Mouse (Mus musculus) hindbrain, embryonic 16.5 days (tissue): Measurements from ENCODE around the gene Tmem88. TPM values are rescaled to one million over a fixed set of nuclear protein-coding genes. Genes with fewer than 3 reads are reported as not detected.
A peak's percentile ranks its signal among the peaks of the same experiment; 100 is the strongest.

Experiments used
- ATAC-seq: fragments of 200-750 bp; cut with Nextera tagmentation; 2 replicates; pipeline ENCODE4 v1.8.0; 2017; ENCODE audit warnings: moderate TSS enrichment, moderate library complexity
- H3K27ac ChIP-seq: fragments of 300-500 bp; sonication (generic); 2 replicates; pipeline ENCODE4 v1.5.1; 2014; ENCODE audit warnings: low read depth, mild to moderate bottlenecking, control low read depth, low read length, moderate library complexity
- H3K27me3 ChIP-seq: fragments of 300-500 bp; sonication (generic); replicated peaks from 2 replicates; pipeline ENCODE4 v1.6.1; 2014; ENCODE audit warnings: low read length; ENCODE audit not compliant: control insufficient read depth, insufficient read depth
- H3K36me3 ChIP-seq: fragments of 300-500 bp; sonication (generic); 2 replicates; pipeline ENCODE4 v1.6.1; 2014; ENCODE audit warnings: mild to moderate bottlenecking, low read length, moderate library complexity, mixed read lengths; ENCODE audit not compliant: control insufficient read depth, insufficient read depth
- H3K4me1 ChIP-seq: fragments of 300-500 bp; sonication (generic); 2 replicates; pipeline ENCODE4 v1.6.1; 2014; ENCODE audit warnings: low read depth, low read length; ENCODE audit not compliant: control insufficient read depth, insufficient read depth
- H3K4me2 ChIP-seq: fragments of 300-500 bp; sonication (generic); 2 replicates; pipeline ENCODE4 v1.6.1; 2014; ENCODE audit warnings: mild to moderate bottlenecking, low read length, control low read depth, moderate library complexity
- H3K4me3 ChIP-seq: fragments of 300-500 bp; sonication (generic); 2 replicates; pipeline ENCODE4 v1.5.1; 2014; ENCODE audit warnings: mild to moderate bottlenecking, low read length, control low read depth, moderate library complexity
- H3K9ac ChIP-seq: fragments of 300-500 bp; sonication (generic); 2 replicates; pipeline ENCODE4 v1.6.1; 2014; ENCODE audit warnings: low read depth, mild to moderate bottlenecking, control low read depth, low read length, moderate library complexity
- H3K9me3 ChIP-seq: fragments of 300-500 bp; sonication (generic); 2 replicates; pipeline ENCODE4 v1.6.1; 2014; ENCODE audit warnings: mild to moderate bottlenecking, low read length, moderate library complexity; ENCODE audit not compliant: control insufficient read depth
- WGBS: fragments of 180-500 bp; shearing (Covaris S2); extraction: QIAGEN DNeasy Blood & Tissue Kit; methylation state at CpG from one replicate; pipeline ENCODE4 v1.1.7; 2014; 5-methylcytosine and 5-hydroxymethylcytosine counted together
- polyA plus RNA-seq: library from polyadenylated mRNA; unstranded; fragments of >200 nt; fragmentation: Nextera tagmentation; extraction: Ambion mirVana; gene quantifications from 2 replicates; pipeline ENCODE4 v1.2.1, GENCODE M21; 2015

Gene Tmem88
- polyA plus RNA-seq, 1 experiment from 2014 or later, result 8.9 TPM

DNA sequence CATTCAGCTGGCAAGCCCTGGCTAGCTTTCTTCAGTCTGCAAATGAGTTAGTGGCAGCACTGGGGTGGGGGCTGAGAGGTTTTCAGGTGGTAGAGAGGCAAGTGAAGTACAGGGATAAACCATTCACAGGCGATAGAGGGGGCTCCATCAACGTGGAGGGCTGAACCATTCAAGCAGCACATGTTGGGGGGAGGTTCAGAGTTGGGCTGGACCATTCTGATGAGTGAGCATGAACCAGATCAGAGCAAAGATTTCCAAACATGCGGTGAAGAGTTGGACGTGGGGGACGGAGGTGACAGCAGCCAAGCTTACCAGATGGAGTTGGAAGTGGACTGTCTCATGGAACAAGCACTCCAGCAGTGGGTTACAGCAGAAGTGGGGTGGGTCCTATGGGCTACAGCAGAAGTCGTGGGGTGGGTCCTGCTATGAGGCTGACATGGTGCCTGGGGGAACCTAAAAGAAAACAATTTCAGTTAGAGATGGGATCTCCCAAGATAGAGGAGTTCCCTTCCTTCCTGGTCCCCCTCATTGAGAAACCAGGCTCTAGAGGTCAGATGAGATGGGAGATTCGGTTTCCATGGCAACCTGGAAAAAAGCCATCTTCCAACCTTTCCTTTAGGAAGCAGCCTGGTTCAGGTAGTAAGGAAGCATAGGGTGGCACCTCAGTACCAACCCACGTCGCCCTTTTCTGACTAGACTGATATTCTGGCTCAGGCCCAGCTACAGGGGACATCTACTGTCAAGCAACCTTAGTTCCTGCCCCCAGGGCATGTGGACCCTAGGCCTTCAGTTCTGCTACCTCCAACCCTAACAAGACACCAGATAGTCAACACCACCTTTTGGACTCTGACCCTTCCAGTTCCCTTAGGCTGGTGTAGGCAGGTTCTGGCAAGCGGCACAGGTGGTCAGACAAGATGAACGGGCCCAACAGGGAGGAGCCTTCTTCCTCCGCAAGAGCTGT is 15.5 kb upstream of the Tmem88 start, which contains the start of gene Kdm6b:
Gene Kdm6b (minus strand): TSS at position 455 of the 961 bp plus-strand sequence.
- H3K9ac ChIP-seq, result peak within 1 kb of the TSS; percentile 83
- 28% methylated on average over 12 of the region's 12 CpGs for WGBS
- peak within 1 kb of the TSS; percentile 67 for H3K4me2 ChIP-seq
- H3K36me3 ChIP-seq, result no peaks in the 10 kb centered on the region; the same call in 1 of the 2 replicates
- peak within 1 kb of the TSS; percentile 76 for H3K4me3 ChIP-seq
- no peaks in the 10 kb centered on the region for H3K9me3 ChIP-seq
- peak within 1 kb of the TSS; percentile 98 for H3K27ac ChIP-seq
- H3K4me1 ChIP-seq, result peaks cover 50% of the 10 kb centered on the region
- no peak for ATAC-seq
- no peaks in the 10 kb centered on the region for H3K27me3 ChIP-seq

GRCm38 (mm10) chr11:69412548-69412947 is 14.5 kb upstream of the Tmem88 start:
- 52% methylated on average over 7 of the region's 7 CpGs for WGBS
- H3K36me3 ChIP-seq, result no peaks in the 10 kb centered on the region; the same call in none of the 2 replicates
- ATAC-seq, result no peak
- no peaks in the 10 kb centered on the region for H3K9me3 ChIP-seq
- H3K9ac ChIP-seq, result peak overlapping the region; percentile 83
- H3K4me2 ChIP-seq, result peak overlapping the region; percentile 67
- H3K4me1 ChIP-seq, result peaks cover 55% of the 10 kb centered on the region
- peak overlapping the region; percentile 98 for H3K27ac ChIP-seq
- H3K27me3 ChIP-seq, result no peaks in the 10 kb centered on the region
- H3K4me3 ChIP-seq, result peak overlapping the region; percentile 76

DNA sequence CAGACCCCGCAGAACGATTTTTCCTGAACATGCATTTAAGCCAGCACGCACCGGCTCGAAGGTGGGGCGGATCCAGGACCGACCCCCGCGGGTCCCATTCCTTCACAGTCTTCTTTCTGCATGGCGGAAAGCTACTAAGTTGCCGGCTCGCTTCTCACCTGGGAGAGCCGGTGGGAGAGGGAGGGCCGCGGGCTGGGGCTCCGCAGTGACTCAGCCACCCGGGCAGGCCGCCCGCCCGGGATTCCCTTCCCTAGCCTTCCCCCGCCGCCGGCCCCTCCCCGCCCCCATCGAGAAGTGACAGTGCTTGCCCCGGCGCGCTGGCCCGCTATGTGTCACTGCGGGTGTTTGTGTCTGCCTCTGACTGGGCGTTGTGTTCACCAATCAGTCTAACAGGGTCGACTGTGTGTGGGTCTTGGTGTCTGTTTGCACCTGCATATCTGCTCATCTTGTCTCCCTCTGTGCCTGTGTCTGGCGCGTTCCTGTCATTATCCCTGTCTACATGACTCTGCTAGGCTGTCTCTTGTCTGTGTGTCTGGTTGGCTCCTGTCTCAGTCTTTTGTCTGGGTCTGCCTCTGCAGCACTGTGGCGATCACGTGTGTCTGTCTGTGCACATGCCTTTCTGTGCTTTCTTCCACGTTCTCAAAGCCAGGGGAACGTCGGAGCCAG is 13.6 kb upstream of the Tmem88 start:
- WGBS, result under 1% methylated on average over 38 of the region's 39 CpGs
- H3K4me1 ChIP-seq, result peaks cover 51% of the 10 kb centered on the region
- ATAC-seq, result no peak

DNA sequence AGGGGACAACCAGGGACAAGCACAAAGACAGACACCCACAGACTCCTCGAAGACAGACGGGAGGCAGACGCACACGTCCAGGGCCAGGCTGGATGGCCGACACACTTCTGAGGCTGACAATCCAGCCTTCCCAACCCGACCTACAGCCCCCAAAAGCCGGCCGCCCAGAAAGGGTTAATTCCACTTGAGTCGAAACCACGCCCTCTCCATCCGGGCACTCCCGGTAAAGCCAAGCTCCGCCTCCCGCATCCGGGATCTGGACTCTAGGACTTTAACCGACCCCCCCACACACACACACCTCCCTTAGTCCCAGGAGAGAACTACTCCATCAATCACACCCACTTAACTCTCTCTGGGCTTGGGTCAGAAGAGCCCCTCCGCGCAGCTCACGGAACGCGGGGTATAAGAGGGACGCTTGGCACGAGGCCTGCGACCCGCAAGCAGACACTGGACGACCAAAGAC is 13.1 kb upstream of the Tmem88 start:
- WGBS, result under 1% methylated on average over 26 of the region's 26 CpGs
- Histone ChIP-seq H3K27me3 (no peaks in the 10 kb centered on the region), H3K9ac (peak overlapping the region; percentile 85), H3K9me3 (no peaks in the 10 kb centered on the region), H3K36me3 (peaks cover 9% of the 10 kb centered on the region), H3K4me1 (peaks cover 50% of the 10 kb centered on the region), H3K4me3 (peak overlapping the region; percentile 76), H3K4me2 (peak overlapping the region; percentile 67), H3K27ac (peak overlapping the region; percentile 91)
- ATAC-seq, result peak; percentile 40

More for the DNA sequence above, 13.6 kb upstream of the Tmem88 start:
- Histone ChIP-seq H3K27ac (peak overlapping the region; percentile 91), H3K36me3 (peaks cover 4% of the 10 kb centered on the region), H3K9ac (peak overlapping the region; percentile 85), H3K9me3 (no peaks in the 10 kb centered on the region), H3K27me3 (no peaks in the 10 kb centered on the region), H3K4me2 (peak overlapping the region; percentile 67), H3K4me3 (peak overlapping the region; percentile 76)

- H3K27ac ChIP-seq, result peak overlapping the region; percentile 91
- no peaks in the 10 kb centered on the region for H3K27me3 ChIP-seq
- peaks cover 50% of the 10 kb centered on the region for H3K4me1 ChIP-seq
- H3K9ac ChIP-seq, result peak overlapping the region; percentile 85
- peak overlapping the region; percentile 67 for H3K4me2 ChIP-seq
- peak overlapping the region; percentile 76 for H3K4me3 ChIP-seq
- no peak for ATAC-seq
- peaks cover 15% of the 10 kb centered on the region for H3K36me3 ChIP-seq
- WGBS, result under 1% methylated on average over 41 of the region's 41 CpGs
- no peaks in the 10 kb centered on the region for H3K9me3 ChIP-seq
Measured at GRCm38 (mm10) chr11:69410310-69411072, 12.5 kb upstream of the Tmem88 start.

GRCm38 (mm10) chr11:69410045-69410309 is 11.9 kb upstream of the Tmem88 start:
- 0% methylated on average over 18 of the region's 18 CpGs for WGBS
- Histone ChIP-seq H3K27ac (peak overlapping the region; percentile 91), H3K27me3 (no peaks in the 10 kb centered on the region), H3K4me3 (peak overlapping the region; percentile 76), H3K4me1 (peaks cover 49% of the 10 kb centered on the region), H3K9me3 (no peaks in the 10 kb centered on the region), H3K4me2 (peak overlapping the region; percentile 67), H3K36me3 (peaks cover 20% of the 10 kb centered on the region), H3K9ac (peak overlapping the region; percentile 85)
- ATAC-seq, result no peak

GRCm38 (mm10) chr11:69409378-69410044 is 11.5 kb upstream of the Tmem88 start:
- peak; percentile 43 for ATAC-seq
- H3K4me2 ChIP-seq, result peak overlapping the region; percentile 67
- no peaks in the 10 kb centered on the region for H3K27me3 ChIP-seq
- no peaks in the 10 kb centered on the region for H3K9me3 ChIP-seq
- H3K4me3 ChIP-seq, result peak overlapping the region; percentile 76
- H3K9ac ChIP-seq, result peak overlapping the region; percentile 85
- peak overlapping the region; percentile 91 for H3K27ac ChIP-seq
- under 1% methylated on average over 43 of the region's 46 CpGs for WGBS
- peaks cover 24% of the 10 kb centered on the region for H3K36me3 ChIP-seq
- H3K4me1 ChIP-seq, result peaks cover 44% of the 10 kb centered on the region

GRCm38 (mm10) chr11:69408541-69409377 is 10.7 kb upstream of the Tmem88 start:
- Histone ChIP-seq H3K27ac (peak overlapping the region; percentile 91), H3K36me3 (peaks cover 31% of the 10 kb centered on the region), H3K4me2 (peak overlapping the region; percentile 67), H3K4me3 (peak overlapping the region; percentile 76), H3K27me3 (no peaks in the 10 kb centered on the region), H3K9me3 (no peaks in the 10 kb centered on the region), H3K9ac (peak overlapping the region; percentile 85), H3K4me1 (peaks cover 36% of the 10 kb centered on the region)
- ATAC-seq, result peak; percentile 76
- WGBS, result under 1% methylated on average over 33 of the region's 33 CpGs
